Mouse (Mus musculus) thymus, adult 2 months (tissue): ENCODE measurements around the gene Inpp5b.

Experiments
- CTCF ChIP-seq: fragments of 200-500 bp; IDR thresholded peaks from 2 replicates; pipeline ENCODE4 v1.5.1; 2012; ENCODE audit warnings: mild to moderate bottlenecking, control low read depth, low read length, moderate library complexity, borderline replicate concordance; ENCODE audit not compliant: control insufficient read depth, poor library complexity, insufficient read depth; ENCODE audit errors: extremely low read depth
- POLR2A ChIP-seq: fragments of 200-500 bp; IDR thresholded peaks from 2 replicates; pipeline ENCODE4 v1.6.1; 2012; ENCODE audit warnings: mild to moderate bottlenecking, low read length, control low read depth, moderate library complexity; ENCODE audit not compliant: control insufficient read depth, poor library complexity, insufficient read depth; ENCODE audit errors: extremely low read depth

- no peak for TF ChIP-seq CTCF
- TF ChIP-seq POLR2A, result no peak
Measured at GRCm38 (mm10) chr4:124817803-124818202, 76.2 kb downstream of the Inpp5b start.
